Mouse (Mus musculus): ENCODE data around the gene Tex2. TPM values are rescaled to one million over a fixed set of nuclear protein-coding genes. Genes with fewer than 3 reads are reported as not detected.

Gene Tex2
- total and polyA plus RNA-seq, 2 experiments from 2014 or later, result 23.0 to 49.3 TPM

DNA sequence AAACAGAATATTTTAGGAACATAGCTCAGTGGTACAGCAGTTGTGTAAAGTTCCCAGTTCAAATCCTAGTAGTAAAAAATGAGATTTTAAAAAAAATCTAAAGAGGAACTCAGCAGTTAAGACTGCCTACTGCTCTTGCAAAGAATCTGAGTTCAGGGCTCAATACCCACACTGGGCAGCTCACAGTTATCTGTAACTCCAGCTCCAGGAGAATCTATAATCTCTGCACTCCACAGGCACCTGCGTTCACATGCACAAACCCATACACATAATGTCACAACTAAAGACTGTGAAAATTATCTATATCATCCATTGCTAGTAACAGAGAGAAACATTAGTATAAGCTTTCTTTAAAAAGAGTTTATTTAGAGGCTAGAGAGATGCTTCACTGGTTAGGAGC lies 152.6 kb downstream of the Tex2 start:
- 93% methylated on average over 1 of the region's 1 CpGs for WGBS

GRCm38 (mm10) chr11:106458540-106458939 lies 154.7 kb downstream of the Tex2 start:
- Histone ChIP-seq H3K36me3 (ENCODE audit: insufficient read depth) (no peaks in the 10 kb centered on the region; the same call in 1 of the 2 replicates), H3K9ac (no peak overlapping the region), H3K27ac (ENCODE audit: low read depth, low read length) (no peak overlapping the region), H3K4me1 (ENCODE audit: insufficient read depth) (no peaks in the 10 kb centered on the region), H3K4me3 (ENCODE audit: low read depth, low read length) (no peak overlapping the region), H3K4me2 (ENCODE audit: low read depth) (no peak overlapping the region), H3K9me3 (ENCODE audit: low read length) (no peaks in the 10 kb centered on the region), H3K27me3 (ENCODE audit: insufficient read depth, low read length) (no peaks in the 10 kb centered on the region)
- ATAC-seq, result no peak
- DNase-seq, result no peak
- 95% methylated on average over 4 of the region's 4 CpGs for WGBS
- TF ChIP-seq CTCF (IDR thresholded peaks at IDR 0.05; ENCODE audit: low read depth), result no peak

More for the DNA sequence above, 152.6 kb downstream of the Tex2 start:
- TF ChIP-seq CTCF (IDR thresholded peaks at IDR 0.05; ENCODE audit: low read depth), result no peak
- no peak overlapping the region for H3K27ac ChIP-seq (ENCODE audit: low read depth, low read length)
- no peak for DNase-seq
- ATAC-seq, result no peak
- no peak overlapping the region for H3K9ac ChIP-seq
- H3K4me3 ChIP-seq (ENCODE audit: low read depth, low read length), result no peak overlapping the region
- no peaks in the 10 kb centered on the region; the same call in 1 of the 2 replicates for H3K36me3 ChIP-seq (ENCODE audit: insufficient read depth)
- 0 out of 2 replicates have a peak, but pooled peaks cover 3% of the 10 kb centered on the region for H3K4me1 ChIP-seq (ENCODE audit: insufficient read depth)
- no peaks in the 10 kb centered on the region for H3K27me3 ChIP-seq (ENCODE audit: insufficient read depth, low read length)
- no peaks in the 10 kb centered on the region for H3K9me3 ChIP-seq (ENCODE audit: low read length)
- H3K4me2 ChIP-seq (ENCODE audit: low read depth), result no peak overlapping the region

Other genes with a start within 250 kb of the Tex2 start
- gene Prr29, start 248.0 kb downstream of the Tex2 start, total RNA-seq (2014; rRNA removed), result 0.23 TPM in 1 of 2 replicates, not detected in the other
- 0.69 TPM in 1 of 2 replicates, not detected in the other for gene Prr29, start 248.0 kb downstream of the Tex2 start, polyA plus RNA-seq (2015; fragmentation: Nextera tagmentation; extraction: Ambion mirVana)
- gene Icam2, start 225.3 kb downstream of the Tex2 start, total RNA-seq (2014; rRNA removed), result 4.6 and 8.3 TPM in 2 replicates
- gene Icam2, start 225.3 kb downstream of the Tex2 start, polyA plus RNA-seq (2015; fragmentation: Nextera tagmentation; extraction: Ambion mirVana), result 7.0 and 9.1 TPM in 2 replicates
- 4.9 and 8.4 TPM in 2 replicates for gene Ern1, start 125.6 kb downstream of the Tex2 start, total RNA-seq (2014; rRNA removed)
- gene Ern1, start 125.6 kb downstream of the Tex2 start, polyA plus RNA-seq (2015; fragmentation: Nextera tagmentation; extraction: Ambion mirVana), result 0.65 and 1.7 TPM in 2 replicates
- 14.4 and 22.4 TPM in 2 replicates for gene Pecam1, start 137.2 kb upstream of the Tex2 start, total RNA-seq (2014; rRNA removed)
- 10.6 and 11.4 TPM in 2 replicates for gene Pecam1, start 137.2 kb upstream of the Tex2 start, polyA plus RNA-seq (2015; fragmentation: Nextera tagmentation; extraction: Ambion mirVana)
- gene Milr1, start 137.8 kb upstream of the Tex2 start, total RNA-seq (2014; rRNA removed), result 1.5 TPM in 1 of 2 replicates, not detected in the other
- gene Milr1, start 137.8 kb upstream of the Tex2 start, polyA plus RNA-seq (2015; fragmentation: Nextera tagmentation; extraction: Ambion mirVana), result 0.55 and 1.0 TPM in 2 replicates
- 9.5 and 10.5 TPM in 2 replicates for gene Polg2, start 166.1 kb upstream of the Tex2 start, total RNA-seq (2014; rRNA removed)
- 10.0 and 11.3 TPM in 2 replicates for gene Polg2, start 166.1 kb upstream of the Tex2 start, polyA plus RNA-seq (2015; fragmentation: Nextera tagmentation; extraction: Ambion mirVana)
- 462 and 530 TPM in 2 replicates for gene Ddx5, start 175.8 kb upstream of the Tex2 start, total RNA-seq (2014; rRNA removed)
- 274 and 306 TPM in 2 replicates for gene Ddx5, start 175.8 kb upstream of the Tex2 start, polyA plus RNA-seq (2015; fragmentation: Nextera tagmentation; extraction: Ambion mirVana)
- 13.8 and 15.8 TPM in 2 replicates for gene Cep95, start 175.8 kb upstream of the Tex2 start, total RNA-seq (2014; rRNA removed)
- gene Cep95, start 175.8 kb upstream of the Tex2 start, polyA plus RNA-seq (2015; fragmentation: Nextera tagmentation; extraction: Ambion mirVana), result 4.7 and 6.9 TPM in 2 replicates